ENCODE assay signal across 9 mouse cellular contexts in genomic region chr9:61434062-61434461, GRCm38 (mm10).
DNase-seq lines count a peak whose midpoint lies in the region; ATAC-seq and TF ChIP-seq lines count a peak whose summit lies in the region.
"Had no signal": no experiment of that assay in that cellular context is flagged by ENCODE, and none has a peak within 500 bp of the region (broad histone marks: within the 10 kb centered on the region; RNA-seq: fewer than 3 reads in every experiment).

No protein-coding gene starts in this region.

- no peaks in the 10 kb centered on the region for H3K9me3 ChIP-seq in forebrain, embryonic 16.5 days (ENCODE audit: control insufficient read depth, low read length)
- H3K9me3 ChIP-seq: heart, embryonic 15.5 days had no signal

- no peak overlapping the region for H3K9ac ChIP-seq in forebrain, embryonic 16.5 days (replicated peaks; ENCODE audit: low read depth, low read length)
- H3K9ac ChIP-seq: heart, embryonic 15.5 days had no signal

- H3K4me3 ChIP-seq in bone marrow macrophage, adult 2 months (ENCODE audit: insufficient read depth, low read length): no peak overlapping the region
- no peak overlapping the region for H3K4me3 ChIP-seq in forebrain, embryonic 16.5 days (replicated peaks; ENCODE audit: low read length)
- H3K4me3 ChIP-seq: heart, embryonic 15.5 days had no signal

- intact Hi-C loops in left cerebral cortex, postnatal 10 days (cut with DNase I): no loop called here

- H3K36me3 ChIP-seq in forebrain, embryonic 16.5 days (ENCODE audit: control insufficient read depth, insufficient read depth): no peaks in the 10 kb centered on the region
- H3K36me3 ChIP-seq: heart, embryonic 15.5 days had no signal

- peak overlapping the region; percentile 97 for H3K27ac ChIP-seq in bone marrow macrophage, adult 2 months (ENCODE audit: insufficient read depth, low read depth, low read length)
- H3K27ac ChIP-seq in forebrain, embryonic 16.5 days (ENCODE audit: low read length): no peak overlapping the region; the same call in 1 of the 2 replicates
- H3K27ac ChIP-seq: heart, embryonic 15.5 days had no signal

- TF ChIP-seq CTCF in bone marrow macrophage, adult 2 months (IDR thresholded peaks at IDR 0.05; ENCODE audit: low read depth, low read length): no peak

- 13% methylated on average over 11 of the region's 11 CpGs for WGBS in forebrain, embryonic 16.5 days

- TF ChIP-seq POLR2A in bone marrow macrophage, adult 2 months (IDR thresholded peaks at IDR 0.05; ENCODE audit: borderline replicate concordance, low read depth, low read length): no peak

- H3K4me2 ChIP-seq in forebrain, embryonic 16.5 days (ENCODE audit: low read length): no peak overlapping the region
- H3K4me2 ChIP-seq: heart, embryonic 15.5 days had no signal

- peaks cover 59% of the 10 kb centered on the region for H3K4me1 ChIP-seq in bone marrow macrophage, adult 2 months (ENCODE audit: control insufficient read depth, insufficient read depth, low read length)
- peaks cover 16% of the 10 kb centered on the region for H3K4me1 ChIP-seq in forebrain, embryonic 16.5 days (replicated peaks; ENCODE audit: control insufficient read depth, insufficient read depth, low read length)

- no peaks in the 10 kb centered on the region for H3K27me3 ChIP-seq in forebrain, embryonic 16.5 days (replicated peaks; ENCODE audit: control insufficient read depth, insufficient read depth, low read length)

- ATAC-seq in forebrain, embryonic 16.5 days: peak; percentile 94
- ATAC-seq in erythroblast, adult 5-6 weeks (replicated peaks; ENCODE audit: low FRiP score, poor library complexity, severe bottlenecking): no peak

- DNase-seq in 3T3-L1 (ENCODE audit: low read depth, low spot score): peak; percentile 26
- DNase-seq in left cerebral cortex, postnatal 10 days (ENCODE audit: extremely low spot score in 1 of 2, low spot score in 2 of 2): peak; percentile 35 to 46
- peak; percentile 56 to 70 for DNase-seq in right cerebral cortex, postnatal 10 days (ENCODE audit: low spot score in 2 of 2)
- no peak for DNase-seq in thymus, postnatal 14 days
- no peak for DNase-seq in testis, postnatal 10 days (ENCODE audit: low spot score)

Comparison
In these comparisons a context has a peak if more than half of its experiments do, and no peak if none do; other contexts are left out.
1. DNase-seq: peak in 3T3-L1 (single experiment), left cerebral cortex, postnatal 10 days (2 of 2) and right cerebral cortex, postnatal 10 days (2 of 2); none in thymus, postnatal 14 days (single experiment) and testis, postnatal 10 days (single experiment).